Mouse (Mus musculus) retina, postnatal 1 day (tissue): ENCODE data around the gene Capns2.

Source experiments
- DNase-seq: peaks from one replicate; pipeline ENCODE4 v3.0.0-alpha.2; 2012

Capns2 gene

DNA sequence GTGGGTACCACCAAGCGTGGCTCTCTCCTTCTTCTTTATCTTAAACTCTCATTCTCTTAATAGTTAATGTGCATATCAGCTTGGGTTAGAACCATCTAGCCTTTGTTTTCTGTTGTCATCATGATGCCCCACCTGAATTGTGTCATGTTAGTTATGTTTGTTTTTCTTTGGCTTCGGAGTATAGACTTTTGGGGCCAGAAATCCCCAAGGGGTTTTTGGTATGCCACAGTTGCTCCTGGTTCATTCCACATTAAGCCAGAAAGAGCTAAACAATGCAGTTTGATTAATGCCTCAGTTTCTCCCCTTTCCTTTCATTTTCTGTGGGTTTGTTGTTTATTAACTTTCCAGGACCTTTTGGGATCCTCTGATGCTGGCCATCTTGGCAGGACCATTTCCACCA is 7.2 kb downstream of the Capns2 start:
- DNase-seq = no peak

DNA sequence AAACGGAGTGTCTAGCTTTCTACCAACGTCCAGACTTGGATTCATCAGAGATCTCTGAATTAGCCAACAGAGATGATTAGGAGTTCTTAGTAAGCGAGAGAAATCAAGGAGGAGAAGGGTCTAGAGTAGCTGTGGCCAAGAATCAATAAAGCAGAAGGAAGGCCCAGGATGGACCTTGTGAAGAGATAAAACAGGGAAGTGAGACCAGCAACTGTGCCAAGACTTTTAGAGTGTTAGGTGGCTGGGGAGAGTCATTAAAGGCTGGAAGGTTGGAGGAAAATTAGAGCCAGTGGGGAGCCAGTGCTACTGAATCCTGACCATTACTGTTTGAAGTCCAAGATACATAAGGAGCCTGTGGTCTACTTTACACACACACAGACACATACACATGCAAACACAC is 10.3 kb downstream of the Capns2 start:
- DNase-seq = no peak

DNA sequence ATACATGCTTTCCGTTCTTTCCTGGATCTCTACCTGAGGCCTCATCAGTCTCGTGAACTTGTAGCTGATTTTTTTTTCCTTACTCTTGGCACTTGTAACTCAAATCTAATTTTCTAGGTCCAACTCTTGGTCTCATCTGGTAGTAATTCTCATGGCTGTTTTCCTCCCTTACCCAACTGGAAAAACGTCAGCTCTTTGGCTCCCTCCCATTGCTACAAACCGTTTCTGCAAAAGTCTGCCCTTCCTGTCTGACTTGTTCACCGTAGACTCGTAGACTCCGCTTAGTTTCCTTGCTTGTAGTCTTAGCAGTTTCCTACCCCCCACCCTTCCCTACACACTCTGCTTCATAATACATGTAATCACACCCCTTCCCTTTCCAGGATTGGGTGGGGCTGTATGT is 12.2 kb downstream of the Capns2 start:
- no peak for DNase-seq

GRCm38 (mm10) chr8:92916082-92916481 is 14.9 kb downstream of the Capns2 start:
- DNase-seq = no peak

- peak; percentile 76 for DNase-seq
Measured at GRCm38 (mm10) chr8:92921768-92922167, 20.6 kb downstream of the Capns2 start.

DNA sequence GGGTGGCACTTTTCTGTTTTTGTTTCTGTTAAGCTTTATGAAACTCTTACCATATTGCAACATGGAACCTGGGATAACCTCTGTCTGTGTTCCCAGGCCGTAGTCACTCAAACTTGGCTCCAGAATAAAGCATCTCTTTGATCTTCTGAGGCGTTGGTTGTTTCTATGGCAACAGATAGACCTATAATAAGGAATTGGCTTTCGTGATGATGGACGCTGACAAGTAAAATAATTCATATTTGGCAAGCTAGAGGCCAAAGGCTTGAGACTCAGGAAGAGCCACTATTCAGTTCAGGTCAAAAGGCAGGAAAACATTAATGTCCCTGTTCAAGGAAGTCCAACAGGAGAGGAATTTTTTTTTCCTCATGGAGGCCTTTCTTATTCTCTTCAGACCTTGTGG is 27.8 kb downstream of the Capns2 start:
- DNase-seq = no peak

- no peak for DNase-seq
Measured at GRCm38 (mm10) chr8:92938056-92938455, 36.8 kb downstream of the Capns2 start.

DNA sequence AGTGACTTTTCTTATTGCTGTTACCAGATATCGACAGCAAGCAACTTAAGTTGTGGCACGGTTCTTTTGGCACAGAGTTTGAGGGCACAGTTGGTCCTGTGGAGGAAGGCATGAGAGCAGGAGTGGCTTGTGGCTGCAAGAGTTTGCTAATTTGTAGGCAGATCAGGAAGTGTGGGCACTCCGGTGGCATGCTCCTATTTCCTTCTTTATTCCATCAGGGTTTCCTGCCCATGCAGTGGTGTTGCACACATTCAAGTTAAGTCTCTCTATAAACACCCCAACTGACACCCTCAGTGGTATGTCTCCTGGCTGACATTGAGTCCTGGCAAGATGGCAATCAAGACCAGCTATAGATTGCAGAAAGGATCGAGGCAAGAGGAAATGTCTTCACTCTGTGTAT is 47.9 kb downstream of the Capns2 start:
- no peak for DNase-seq

DNA sequence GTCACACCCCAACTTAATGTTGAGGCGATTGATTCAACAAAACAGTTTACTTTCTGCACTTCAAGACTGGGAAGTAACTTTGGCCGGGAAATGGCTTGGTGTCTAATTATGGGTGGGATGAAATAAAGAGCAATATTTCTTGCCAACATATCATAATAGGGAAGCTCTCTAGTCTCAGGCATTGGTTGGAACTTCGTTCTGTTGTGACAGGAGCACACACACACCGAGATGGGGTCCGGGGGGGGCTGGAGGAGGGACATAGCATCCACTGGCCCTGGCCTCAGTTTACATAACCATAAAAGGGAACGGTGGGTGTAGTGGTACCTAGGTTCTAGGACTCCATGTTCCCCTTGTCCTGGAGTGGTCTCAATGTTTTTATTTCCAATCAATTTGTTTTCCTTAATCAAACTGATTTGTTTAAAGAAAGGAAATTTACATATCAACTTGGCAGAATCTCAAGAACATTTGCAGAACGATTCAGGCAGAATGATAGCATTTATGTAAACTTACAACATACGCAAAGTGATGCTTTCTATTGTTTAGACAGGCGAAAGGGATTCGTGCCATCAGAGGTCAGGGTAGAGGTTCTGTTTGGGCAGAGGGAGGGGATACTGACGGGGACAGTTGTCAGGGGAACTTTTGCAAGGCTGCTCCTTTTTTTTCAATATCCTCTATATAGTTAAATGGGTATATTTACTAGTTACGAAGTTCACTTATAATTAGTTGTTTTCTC is 49.6 kb downstream of the Capns2 start:
- DNase-seq = no peak
